Mouse (Mus musculus): Measurements from ENCODE around the gene Rbsn. TPM values are rescaled to one million over a fixed set of nuclear protein-coding genes. Genes with fewer than 3 reads are reported as not detected.

Gene Rbsn
- polyA plus RNA-seq, 2 experiments: 17.3 to 19.1 TPM

- WGBS: 12% methylated on average over 3 of the region's 3 CpGs
- ATAC-seq (ENCODE audit: low FRiP score, low read depth): no peak
- Histone ChIP-seq H3K27ac (replicated peaks; ENCODE audit: low read depth, low read length) (no peak overlapping the region), H3K9ac (ENCODE audit: low read depth, low read length, severe bottlenecking) (no peak overlapping the region), H3K4me2 (replicated peaks; ENCODE audit: low read depth, low read length, severe bottlenecking) (no peak overlapping the region), H3K36me3 (ENCODE audit: control insufficient read depth, insufficient read depth, low read length) (no peaks in the 10 kb centered on the region), H3K4me1 (ENCODE audit: control insufficient read depth, insufficient read depth, low read length) (0 out of 2 replicates have a peak, but pooled peaks cover 3% of the 10 kb centered on the region), H3K27me3 (ENCODE audit: control insufficient read depth, insufficient read depth, low read length) (peaks cover 35% of the 10 kb centered on the region), H3K9me3 (ENCODE audit: control insufficient read depth, low read length) (no peaks in the 10 kb centered on the region), H3K4me3 (replicated peaks; ENCODE audit: low read length) (no peak overlapping the region)
- TF ChIP-seq POLR2A (IDR thresholded peaks at IDR 0.05; ENCODE audit: borderline replicate concordance, extremely low read depth, insufficient read depth, insufficient read length): no peak
- no peak for DNase-seq (ENCODE audit: low spot score)
Observed at GRCm38 (mm10) chr6:92246335-92246734, 31.6 kb upstream of the Rbsn start.

DNA sequence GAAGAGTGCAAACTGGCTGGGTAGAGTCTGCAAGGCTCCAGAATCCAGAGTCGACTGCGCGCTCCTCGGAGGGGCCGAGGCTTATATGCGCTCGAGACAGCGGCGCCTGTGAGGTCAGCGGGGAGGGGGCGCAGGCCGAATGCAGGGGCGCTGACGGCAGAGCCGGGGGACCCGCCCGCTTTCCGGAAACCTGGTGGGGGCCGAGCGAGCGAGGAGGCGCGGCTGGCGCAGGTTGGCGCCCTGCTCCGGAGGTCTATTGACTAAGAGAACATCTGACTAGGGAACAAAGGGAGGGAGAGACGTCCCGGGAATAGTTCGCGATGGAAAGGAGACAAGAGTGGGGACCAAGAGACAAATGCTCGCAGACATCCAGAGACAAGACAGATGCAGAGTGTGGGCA is 29.9 kb upstream of the Rbsn start, which contains the start of gene Trh:
Trh (minus strand) TSS at position 60 of the 400 bp plus-strand sequence.
- H3K9ac ChIP-seq (ENCODE audit: low read depth, low read length, severe bottlenecking): peak within 1 kb of the TSS; percentile 39
- TF ChIP-seq POLR2A (IDR thresholded peaks at IDR 0.05; ENCODE audit: borderline replicate concordance, extremely low read depth, insufficient read depth, insufficient read length): no peak
- no peaks in the 10 kb centered on the region for H3K9me3 ChIP-seq (ENCODE audit: control insufficient read depth, low read length)
- peaks cover 35% of the 10 kb centered on the region for H3K27me3 ChIP-seq (ENCODE audit: control insufficient read depth, insufficient read depth, low read length)
- 0 out of 2 replicates have a peak, but pooled peaks cover 3% of the 10 kb centered on the region for H3K4me1 ChIP-seq (ENCODE audit: control insufficient read depth, insufficient read depth, low read length)
- no peak within 1 kb of the TSS for H3K27ac ChIP-seq (replicated peaks; ENCODE audit: low read depth, low read length)
- WGBS: 2% methylated on average over 31 of the region's 31 CpGs
- ATAC-seq (ENCODE audit: low FRiP score, low read depth): no peak
- no peak for DNase-seq (ENCODE audit: low spot score)
- H3K4me2 ChIP-seq (replicated peaks; ENCODE audit: low read depth, low read length, severe bottlenecking): peak within 1 kb of the TSS; percentile 53
- no peaks in the 10 kb centered on the region for H3K36me3 ChIP-seq (ENCODE audit: control insufficient read depth, insufficient read depth, low read length)
- H3K4me3 ChIP-seq (replicated peaks; ENCODE audit: low read length): peak within 1 kb of the TSS; percentile 24

GRCm38 (mm10) chr6:92241178-92241906 is 26.6 kb upstream of the Rbsn start:
- no peak overlapping the region for H3K9ac ChIP-seq (ENCODE audit: low read depth, low read length, severe bottlenecking)
- H3K4me1 ChIP-seq (ENCODE audit: control insufficient read depth, insufficient read depth, low read length): 0 out of 2 replicates have a peak, but pooled peaks cover 3% of the 10 kb centered on the region
- no peak overlapping the region for H3K4me3 ChIP-seq (replicated peaks; ENCODE audit: low read length)
- DNase-seq (ENCODE audit: low spot score) (no peak), ATAC-seq (ENCODE audit: low FRiP score, low read depth) (peak; percentile 71; the same call in 1 of the 2 replicates)
- H3K4me2 ChIP-seq (replicated peaks; ENCODE audit: low read depth, low read length, severe bottlenecking): no peak overlapping the region
- H3K9me3 ChIP-seq (ENCODE audit: control insufficient read depth, low read length): no peaks in the 10 kb centered on the region
- 71% methylated on average over 3 of the region's 3 CpGs for WGBS
- TF ChIP-seq POLR2A (IDR thresholded peaks at IDR 0.05; ENCODE audit: borderline replicate concordance, extremely low read depth, insufficient read depth, insufficient read length): no peak
- no peak overlapping the region for H3K27ac ChIP-seq (replicated peaks; ENCODE audit: low read depth, low read length)
- H3K36me3 ChIP-seq (ENCODE audit: control insufficient read depth, insufficient read depth, low read length): no peaks in the 10 kb centered on the region
- H3K27me3 ChIP-seq (ENCODE audit: control insufficient read depth, insufficient read depth, low read length): peaks cover 35% of the 10 kb centered on the region

GRCm38 (mm10) chr6:92235036-92235435 is 20.3 kb upstream of the Rbsn start:
- Histone ChIP-seq H3K9me3 (ENCODE audit: control insufficient read depth, low read length) (no peaks in the 10 kb centered on the region), H3K4me1 (ENCODE audit: control insufficient read depth, insufficient read depth, low read length) (no peaks in the 10 kb centered on the region), H3K27ac (replicated peaks; ENCODE audit: low read depth, low read length) (no peak overlapping the region), H3K9ac (ENCODE audit: low read depth, low read length, severe bottlenecking) (no peak overlapping the region), H3K4me3 (replicated peaks; ENCODE audit: low read length) (no peak overlapping the region), H3K27me3 (ENCODE audit: control insufficient read depth, insufficient read depth, low read length) (no peaks in the 10 kb centered on the region), H3K36me3 (ENCODE audit: control insufficient read depth, insufficient read depth, low read length) (no peaks in the 10 kb centered on the region), H3K4me2 (replicated peaks; ENCODE audit: low read depth, low read length, severe bottlenecking) (no peak overlapping the region)
- no peak for TF ChIP-seq POLR2A (IDR thresholded peaks at IDR 0.05; ENCODE audit: borderline replicate concordance, extremely low read depth, insufficient read depth, insufficient read length)
- DNase-seq (ENCODE audit: low spot score) (no peak), ATAC-seq (ENCODE audit: low FRiP score, low read depth) (no peak)
- WGBS: 42% methylated on average over 12 of the region's 12 CpGs

- no peak for TF ChIP-seq POLR2A (IDR thresholded peaks at IDR 0.05; ENCODE audit: borderline replicate concordance, extremely low read depth, insufficient read depth, insufficient read length)
- Histone ChIP-seq H3K9me3 (ENCODE audit: control insufficient read depth, low read length) (no peaks in the 10 kb centered on the region), H3K4me1 (ENCODE audit: control insufficient read depth, insufficient read depth, low read length) (no peaks in the 10 kb centered on the region), H3K36me3 (ENCODE audit: control insufficient read depth, insufficient read depth, low read length) (no peaks in the 10 kb centered on the region), H3K4me3 (replicated peaks; ENCODE audit: low read length) (no peak overlapping the region), H3K27ac (replicated peaks; ENCODE audit: low read depth, low read length) (no peak overlapping the region), H3K4me2 (replicated peaks; ENCODE audit: low read depth, low read length, severe bottlenecking) (no peak overlapping the region), H3K9ac (ENCODE audit: low read depth, low read length, severe bottlenecking) (no peak overlapping the region), H3K27me3 (ENCODE audit: control insufficient read depth, insufficient read depth, low read length) (no peaks in the 10 kb centered on the region)
- ATAC-seq (ENCODE audit: low FRiP score, low read depth) (no peak), DNase-seq (ENCODE audit: low spot score) (no peak)
- WGBS: 53% methylated on average over 4 of the region's 4 CpGs
Observed at GRCm38 (mm10) chr6:92231762-92232161, 17.0 kb upstream of the Rbsn start.
